Mouse (Mus musculus): ENCODE measurements around the gene Arap2. TPM values are rescaled to one million over a fixed set of nuclear protein-coding genes. Genes with fewer than 3 reads are reported as not detected.
A peak's percentile ranks its signal among the peaks of the same experiment; 100 is the strongest.

Arap2 gene
- polyA plus RNA-seq, 1 experiment, result 3.3 TPM

GRCm38 (mm10) chr5:62672736-62673436 lies 93.1 kb downstream of the Arap2 start:
- peak; percentile 61 for DNase-seq (ENCODE audit: low read depth)
- no peak for TF ChIP-seq CTCF (IDR thresholded peaks at IDR 0.05; ENCODE audit: borderline replicate concordance, extremely low read depth, insufficient read depth, insufficient read length)
- TF ChIP-seq POLR2A (IDR thresholded peaks at IDR 0.05; ENCODE audit: borderline replicate concordance, extremely low read depth, insufficient read depth, insufficient read length, poor library complexity, severe bottlenecking), result no peak

DNA sequence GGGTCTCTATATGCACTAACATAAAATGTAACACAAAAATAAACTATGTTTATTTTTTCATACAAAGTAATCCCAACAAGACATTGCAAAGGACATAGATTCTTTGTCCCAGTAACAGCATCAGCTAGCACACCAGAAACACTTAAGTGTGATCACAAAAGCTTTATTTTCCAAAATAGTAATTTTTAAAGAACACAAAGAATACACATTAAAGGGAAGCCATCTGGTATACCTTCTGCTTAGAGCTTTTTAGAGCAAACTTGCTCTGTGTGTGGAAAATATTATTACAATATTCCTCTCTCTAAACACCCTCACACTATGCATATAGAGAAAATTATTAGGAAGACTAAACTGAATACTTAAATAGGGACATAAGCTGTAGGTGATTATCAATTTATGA lies 100.6 kb downstream of the Arap2 start:
- TF ChIP-seq CTCF (IDR thresholded peaks at IDR 0.05; ENCODE audit: borderline replicate concordance, extremely low read depth, insufficient read depth, insufficient read length) (no peak), POLR2A (IDR thresholded peaks at IDR 0.05; ENCODE audit: borderline replicate concordance, extremely low read depth, insufficient read depth, insufficient read length, poor library complexity, severe bottlenecking) (no peak)
- peak; percentile 25 for DNase-seq (ENCODE audit: low read depth)

- no peak for DNase-seq (ENCODE audit: low read depth)
- no peak for TF ChIP-seq CTCF (IDR thresholded peaks at IDR 0.05; ENCODE audit: borderline replicate concordance, extremely low read depth, insufficient read depth, insufficient read length)
- TF ChIP-seq POLR2A (IDR thresholded peaks at IDR 0.05; ENCODE audit: borderline replicate concordance, extremely low read depth, insufficient read depth, insufficient read length, poor library complexity, severe bottlenecking), result no peak
Observed at GRCm38 (mm10) chr5:62664847-62665246, 101.1 kb downstream of the Arap2 start.

DNA sequence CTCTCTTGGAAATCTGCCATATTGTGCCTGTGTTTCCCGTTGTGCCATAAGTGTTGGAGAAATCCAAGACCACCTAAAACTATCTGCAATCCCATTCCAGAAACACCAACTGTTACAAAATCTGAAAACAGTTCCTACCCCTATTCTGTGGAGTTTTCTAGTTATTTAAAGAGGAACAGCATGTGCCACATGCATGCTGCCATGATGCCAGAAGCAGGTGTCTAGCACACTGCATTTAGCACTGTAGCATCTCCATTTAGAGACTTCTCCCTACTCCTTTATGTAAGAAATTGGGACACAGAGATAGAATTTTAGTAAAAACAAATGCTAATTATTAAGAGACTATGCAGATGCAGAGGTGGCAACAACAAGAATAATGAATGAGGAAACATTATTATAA lies 102.8 kb downstream of the Arap2 start:
- TF ChIP-seq CTCF (IDR thresholded peaks at IDR 0.05; ENCODE audit: borderline replicate concordance, extremely low read depth, insufficient read depth, insufficient read length) (no peak), POLR2A (IDR thresholded peaks at IDR 0.05; ENCODE audit: borderline replicate concordance, extremely low read depth, insufficient read depth, insufficient read length, poor library complexity, severe bottlenecking) (no peak)
- DNase-seq (ENCODE audit: low read depth), result peak; percentile 49

DNA sequence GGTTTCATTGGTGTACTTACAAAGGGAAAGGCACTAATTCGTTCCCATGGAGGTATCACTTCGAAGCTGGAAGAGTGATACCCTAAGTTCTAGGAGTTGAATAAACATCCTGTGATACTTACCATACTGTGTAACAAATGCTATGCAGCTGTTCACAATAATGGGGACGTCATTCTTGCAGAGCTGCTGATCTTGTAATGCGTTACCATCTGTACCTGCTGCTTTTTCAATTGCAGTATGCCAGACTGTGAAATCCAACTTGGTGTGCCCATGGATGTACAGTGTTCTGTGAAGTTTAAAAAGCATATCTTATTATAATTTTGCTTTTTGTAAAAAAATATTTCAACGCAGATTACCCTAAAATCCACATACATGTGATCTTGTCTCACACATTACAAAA lies 112.0 kb downstream of the Arap2 start:
- TF ChIP-seq CTCF (IDR thresholded peaks at IDR 0.05; ENCODE audit: borderline replicate concordance, extremely low read depth, insufficient read depth, insufficient read length) (no peak), POLR2A (IDR thresholded peaks at IDR 0.05; ENCODE audit: borderline replicate concordance, extremely low read depth, insufficient read depth, insufficient read length, poor library complexity, severe bottlenecking) (no peak)
- peak; percentile 46 for DNase-seq (ENCODE audit: low read depth)

- TF ChIP-seq POLR2A (IDR thresholded peaks at IDR 0.05; ENCODE audit: borderline replicate concordance, extremely low read depth, insufficient read depth, insufficient read length, poor library complexity, severe bottlenecking) (no peak), CTCF (IDR thresholded peaks at IDR 0.05; ENCODE audit: borderline replicate concordance, extremely low read depth, insufficient read depth, insufficient read length) (no peak)
- peak; percentile 60 for DNase-seq (ENCODE audit: low read depth)
Observed at GRCm38 (mm10) chr5:62642330-62642729, 123.6 kb downstream of the Arap2 start.

DNA sequence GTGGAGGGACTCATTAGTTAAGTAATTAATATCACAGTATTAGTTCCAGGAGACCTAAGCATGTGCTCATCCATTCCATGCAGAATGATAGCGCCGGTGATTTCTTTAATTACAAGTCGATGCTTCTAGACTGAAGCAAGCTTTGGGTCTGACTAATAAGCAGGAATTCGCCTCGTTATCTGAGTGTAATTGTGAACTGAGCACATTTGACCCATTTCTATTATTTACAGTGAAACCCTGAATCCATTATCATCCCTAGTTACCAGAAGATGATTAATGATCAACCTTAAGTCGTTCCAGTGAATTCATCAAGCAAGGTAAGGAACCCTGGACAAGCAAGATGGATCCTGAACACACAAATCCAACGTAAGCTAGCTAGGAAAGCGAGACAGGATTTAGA lies 125.5 kb downstream of the Arap2 start:
- no peak for TF ChIP-seq CTCF (IDR thresholded peaks at IDR 0.05; ENCODE audit: borderline replicate concordance, extremely low read depth, insufficient read depth, insufficient read length)
- no peak for TF ChIP-seq POLR2A (IDR thresholded peaks at IDR 0.05; ENCODE audit: borderline replicate concordance, extremely low read depth, insufficient read depth, insufficient read length, poor library complexity, severe bottlenecking)
- DNase-seq (ENCODE audit: low read depth), result peak; percentile 33

GRCm38 (mm10) chr5:62636341-62636740 lies 129.6 kb downstream of the Arap2 start:
- DNase-seq (ENCODE audit: low read depth), result peak; percentile 39

DNA sequence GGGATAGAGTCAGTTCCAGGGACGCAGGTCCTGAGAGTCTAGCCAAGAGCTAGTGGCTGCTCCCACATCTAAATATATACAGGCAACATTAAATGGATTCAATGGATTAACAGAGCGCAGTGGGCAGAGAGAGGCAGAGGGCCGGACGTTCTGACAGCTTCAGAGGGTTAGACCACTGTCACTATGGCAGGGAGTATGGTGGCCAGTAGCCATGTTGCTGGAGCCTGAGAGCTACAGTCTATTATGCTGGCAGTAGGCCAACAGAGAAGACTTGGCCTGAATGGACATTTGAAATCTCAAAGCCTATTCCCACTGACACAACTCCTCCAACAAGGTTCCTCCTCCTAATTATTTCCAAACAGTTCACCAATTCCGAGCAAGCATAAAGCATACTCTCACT lies 137.1 kb downstream of the Arap2 start:
- TF ChIP-seq POLR2A (IDR thresholded peaks at IDR 0.05; ENCODE audit: borderline replicate concordance, extremely low read depth, insufficient read depth, insufficient read length, poor library complexity, severe bottlenecking) (no peak), CTCF (IDR thresholded peaks at IDR 0.05; ENCODE audit: borderline replicate concordance, extremely low read depth, insufficient read depth, insufficient read length) (no peak)
- no peak for DNase-seq (ENCODE audit: low read depth)

More at GRCm38 (mm10) chr5:62636341-62636740, 129.6 kb downstream of the Arap2 start:
- TF ChIP-seq POLR2A (IDR thresholded peaks at IDR 0.05; ENCODE audit: borderline replicate concordance, extremely low read depth, insufficient read depth, insufficient read length, poor library complexity, severe bottlenecking) (no peak), CTCF (IDR thresholded peaks at IDR 0.05; ENCODE audit: borderline replicate concordance, extremely low read depth, insufficient read depth, insufficient read length) (no peak)

GRCm38 (mm10) chr5:62622848-62623479 lies 143.0 kb downstream of the Arap2 start:
- no peak for DNase-seq (ENCODE audit: low read depth)
- TF ChIP-seq POLR2A (IDR thresholded peaks at IDR 0.05; ENCODE audit: borderline replicate concordance, extremely low read depth, insufficient read depth, insufficient read length, poor library complexity, severe bottlenecking), result no peak
- no peak for TF ChIP-seq CTCF (IDR thresholded peaks at IDR 0.05; ENCODE audit: borderline replicate concordance, extremely low read depth, insufficient read depth, insufficient read length)

DNA sequence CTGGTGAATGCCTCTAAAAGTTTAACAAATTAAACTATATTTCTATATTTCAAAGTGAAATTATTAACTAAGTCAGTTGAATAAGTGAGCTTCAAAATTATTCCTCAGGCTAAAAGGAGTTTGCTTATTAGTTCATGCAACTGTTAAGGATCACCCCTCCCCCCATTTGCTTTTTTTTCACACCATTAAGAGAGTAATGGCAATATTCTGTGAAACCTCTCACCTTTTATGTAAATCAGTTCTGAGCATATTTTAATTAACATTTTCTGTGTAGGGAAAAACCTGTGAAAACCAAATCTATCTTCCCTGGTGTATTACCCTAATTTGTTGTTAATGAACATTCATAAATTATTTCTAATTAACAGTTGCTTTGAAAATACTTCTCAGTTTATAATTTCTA lies 147.7 kb downstream of the Arap2 start:
- TF ChIP-seq CTCF (IDR thresholded peaks at IDR 0.05; ENCODE audit: borderline replicate concordance, extremely low read depth, insufficient read depth, insufficient read length) (no peak), POLR2A (IDR thresholded peaks at IDR 0.05; ENCODE audit: borderline replicate concordance, extremely low read depth, insufficient read depth, insufficient read length, poor library complexity, severe bottlenecking) (no peak)
- DNase-seq (ENCODE audit: low read depth), result peak; percentile 69

DNA sequence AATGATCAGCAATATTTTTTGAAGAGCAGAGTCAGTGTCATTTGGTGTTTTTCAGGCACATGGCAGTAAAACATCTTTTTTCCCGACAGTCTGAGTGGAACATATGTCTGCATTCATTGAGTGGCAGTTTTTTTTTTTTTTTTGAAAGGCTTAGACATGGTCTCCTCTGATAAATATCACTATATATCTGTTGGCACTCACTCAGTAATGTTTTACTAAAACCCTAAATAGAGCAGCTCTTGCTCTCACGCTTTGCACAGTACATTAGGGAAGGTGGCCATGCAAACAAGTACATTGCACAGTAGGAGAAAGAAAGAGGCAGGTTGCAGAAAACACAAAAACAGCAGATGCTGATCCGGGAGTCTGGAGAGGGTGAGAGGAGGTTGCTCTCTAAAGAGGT lies 154.0 kb downstream of the Arap2 start:
- peak; percentile 76 for DNase-seq (ENCODE audit: low read depth)
- TF ChIP-seq POLR2A (IDR thresholded peaks at IDR 0.05; ENCODE audit: borderline replicate concordance, extremely low read depth, insufficient read depth, insufficient read length, poor library complexity, severe bottlenecking) (no peak), CTCF (IDR thresholded peaks at IDR 0.05; ENCODE audit: borderline replicate concordance, extremely low read depth, insufficient read depth, insufficient read length) (no peak)
